Mouse (Mus musculus): ENCODE data around the gene Gm7271.

- TF ChIP-seq CTCF (IDR thresholded peaks at IDR 0.05; ENCODE audit: extremely low read depth, insufficient read length, insufficient replicate concordance, low read depth, low read length) (no peak), POLR2A (IDR thresholded peaks at IDR 0.05; ENCODE audit: low read depth, low read length) (no peak)
Measured at GRCm38 (mm10) chr5:76476873-76477272, 7.0 kb upstream of the Gm7271 start.
